Mouse (Mus musculus): Measurements from ENCODE around the gene Kcnq5. TPM values are rescaled to one million over a fixed set of nuclear protein-coding genes. Genes with fewer than 3 reads are reported as not detected.

Kcnq5 gene
- 1.1 and 1.2 TPM in 2 replicates for polyA plus RNA-seq (2015; fragmentation: Nextera tagmentation; extraction: Ambion mirVana)

GRCm38 (mm10) chr1:21961251-21962082, at the start of gene Kcnq5:
Kcnq5 (minus strand) TSS chr1:21961942.
- Histone ChIP-seq H3K4me2 (peak within 1 kb of the TSS; percentile 95), H3K9ac (peak within 1 kb of the TSS; percentile 50), H3K9me3 (no peaks in the 10 kb centered on the region), H3K27ac (peak within 1 kb of the TSS; percentile 77), H3K4me1 (peaks cover 22% of the 10 kb centered on the region), H3K36me3 (no peaks in the 10 kb centered on the region), H3K4me3 (peak within 1 kb of the TSS; percentile 66), H3K27me3 (0 out of 2 replicates have a peak, but pooled peaks cover 4% of the 10 kb centered on the region)
- under 1% methylated on average over 70 of the region's 89 CpGs for whole genome bisulfite sequencing
- peak; percentile 62; the same call in 1 of the 2 replicates for ATAC-seq (ENCODE audit: insufficient number of reproducible peaks, low FRiP score, low TSS enrichment, low read depth)

GRCm38 (mm10) chr1:21979755-21980154, 18.0 kb upstream of the Kcnq5 start:
- Histone ChIP-seq H3K9ac (no peak overlapping the region), H3K9me3 (no peaks in the 10 kb centered on the region), H3K27me3 (no peaks in the 10 kb centered on the region), H3K4me3 (no peak overlapping the region), H3K27ac (no peak overlapping the region), H3K36me3 (no peaks in the 10 kb centered on the region), H3K4me2 (no peak overlapping the region), H3K4me1 (no peaks in the 10 kb centered on the region)
- ATAC-seq (ENCODE audit: insufficient number of reproducible peaks, low FRiP score, low TSS enrichment, low read depth), result no peak

- Histone ChIP-seq H3K9me3 (no peaks in the 10 kb centered on the region), H3K4me2 (no peak overlapping the region), H3K27me3 (no peaks in the 10 kb centered on the region), H3K4me3 (no peak overlapping the region), H3K4me1 (no peaks in the 10 kb centered on the region), H3K36me3 (no peaks in the 10 kb centered on the region), H3K27ac (no peak overlapping the region), H3K9ac (no peak overlapping the region)
- 50% methylated on average over 1 of the region's 1 CpGs for WGBS
- ATAC-seq (ENCODE audit: insufficient number of reproducible peaks, low FRiP score, low TSS enrichment, low read depth), result no peak
Observed at GRCm38 (mm10) chr1:21979292-21979691, 17.6 kb upstream of the Kcnq5 start.

GRCm38 (mm10) chr1:21974040-21974439, 12.3 kb upstream of the Kcnq5 start:
- 77% methylated on average over 3 of the region's 3 CpGs for WGBS
- Histone ChIP-seq H3K9ac (no peak overlapping the region), H3K27ac (no peak overlapping the region), H3K36me3 (no peaks in the 10 kb centered on the region), H3K4me3 (no peak overlapping the region), H3K4me2 (no peak overlapping the region), H3K27me3 (no peaks in the 10 kb centered on the region), H3K9me3 (no peaks in the 10 kb centered on the region), H3K4me1 (no peaks in the 10 kb centered on the region)
- no peak for ATAC-seq (ENCODE audit: insufficient number of reproducible peaks, low FRiP score, low TSS enrichment, low read depth)

GRCm38 (mm10) chr1:21967139-21967538, 5.4 kb upstream of the Kcnq5 start:
- no peak for ATAC-seq (ENCODE audit: insufficient number of reproducible peaks, low FRiP score, low TSS enrichment, low read depth)
- H3K9ac ChIP-seq, result no peak overlapping the region
- 0 out of 2 replicates have a peak, but pooled peaks cover 4% of the 10 kb centered on the region for H3K27me3 ChIP-seq
- no peak overlapping the region for H3K4me3 ChIP-seq
- H3K27ac ChIP-seq, result no peak overlapping the region
- 68% methylated on average over 3 of the region's 3 CpGs for WGBS
- H3K36me3 ChIP-seq, result no peaks in the 10 kb centered on the region
- peaks cover 5% of the 10 kb centered on the region for H3K4me1 ChIP-seq
- H3K4me2 ChIP-seq, result no peak overlapping the region
- no peaks in the 10 kb centered on the region for H3K9me3 ChIP-seq

GRCm38 (mm10) chr1:21962896-21963864, 1.4 kb upstream of the Kcnq5 start:
- no peaks in the 10 kb centered on the region for H3K36me3 ChIP-seq
- ATAC-seq (ENCODE audit: insufficient number of reproducible peaks, low FRiP score, low TSS enrichment, low read depth), result no peak
- H3K27me3 ChIP-seq, result 0 out of 2 replicates have a peak, but pooled peaks cover 4% of the 10 kb centered on the region
- no peaks in the 10 kb centered on the region for H3K9me3 ChIP-seq
- peaks cover 22% of the 10 kb centered on the region for H3K4me1 ChIP-seq
- no peak overlapping the region; the same call in 1 of the 2 replicates for H3K4me3 ChIP-seq
- 48% methylated on average over 16 of the region's 16 CpGs for WGBS
- H3K4me2 ChIP-seq, result no peak overlapping the region
- H3K27ac ChIP-seq, result no peak overlapping the region
- no peak overlapping the region for H3K9ac ChIP-seq

- Histone ChIP-seq H3K27me3 (0 out of 2 replicates have a peak, but pooled peaks cover 4% of the 10 kb centered on the region), H3K9me3 (no peaks in the 10 kb centered on the region), H3K27ac (peak overlapping the region; percentile 77; the same call in 1 of the 2 replicates), H3K4me1 (peaks cover 22% of the 10 kb centered on the region), H3K4me2 (peak overlapping the region; percentile 95), H3K36me3 (no peaks in the 10 kb centered on the region), H3K4me3 (peak overlapping the region; percentile 66), H3K9ac (peak overlapping the region; percentile 50)
- no peak for ATAC-seq (ENCODE audit: insufficient number of reproducible peaks, low FRiP score, low TSS enrichment, low read depth)
- WGBS, result under 1% methylated on average over 19 of the region's 19 CpGs
Observed at GRCm38 (mm10) chr1:21962083-21962471, 335 bp upstream of the Kcnq5 start.

- WGBS, result 1% methylated on average over 48 of the region's 48 CpGs
- H3K4me2 ChIP-seq, result peak overlapping the region; percentile 95
- H3K9ac ChIP-seq, result peak overlapping the region; percentile 50
- peak overlapping the region; percentile 66 for H3K4me3 ChIP-seq
- H3K27me3 ChIP-seq, result 0 out of 2 replicates have a peak, but pooled peaks cover 4% of the 10 kb centered on the region
- peaks cover 22% of the 10 kb centered on the region for H3K4me1 ChIP-seq
- peak overlapping the region; percentile 77 for H3K27ac ChIP-seq
- no peaks in the 10 kb centered on the region for H3K36me3 ChIP-seq
- ATAC-seq (ENCODE audit: insufficient number of reproducible peaks, low FRiP score, low TSS enrichment, low read depth), result peak; percentile 12; the same call in 1 of the 2 replicates
- H3K9me3 ChIP-seq, result no peaks in the 10 kb centered on the region
Observed at GRCm38 (mm10) chr1:21960421-21961250, 1.1 kb downstream of the Kcnq5 start.

- 0 out of 2 replicates have a peak overlapping the region, but pooled peaks have one; percentile 77 for H3K27ac ChIP-seq
Observed at GRCm38 (mm10) chr1:21959648-21960285, 2.0 kb downstream of the Kcnq5 start.

GRCm38 (mm10) chr1:21958013-21958412, 3.7 kb downstream of the Kcnq5 start:
- Histone ChIP-seq H3K27me3 (0 out of 2 replicates have a peak, but pooled peaks cover 4% of the 10 kb centered on the region), H3K4me2 (no peak overlapping the region), H3K4me1 (peaks cover 22% of the 10 kb centered on the region), H3K27ac (no peak overlapping the region), H3K9ac (no peak overlapping the region), H3K36me3 (no peaks in the 10 kb centered on the region), H3K9me3 (no peaks in the 10 kb centered on the region), H3K4me3 (no peak overlapping the region)
- 37% methylated on average over 4 of the region's 4 CpGs for WGBS
- ATAC-seq (ENCODE audit: insufficient number of reproducible peaks, low FRiP score, low TSS enrichment, low read depth), result no peak

More at GRCm38 (mm10) chr1:21959648-21960285, 2.0 kb downstream of the Kcnq5 start:
- Histone ChIP-seq H3K27me3 (0 out of 2 replicates have a peak, but pooled peaks cover 4% of the 10 kb centered on the region), H3K4me3 (peak overlapping the region; percentile 66), H3K4me2 (peak overlapping the region; percentile 95), H3K9ac (no peak overlapping the region), H3K9me3 (no peaks in the 10 kb centered on the region), H3K36me3 (no peaks in the 10 kb centered on the region), H3K4me1 (peaks cover 22% of the 10 kb centered on the region)
- WGBS, result 8% methylated on average over 8 of the region's 8 CpGs
- ATAC-seq (ENCODE audit: insufficient number of reproducible peaks, low FRiP score, low TSS enrichment, low read depth), result no peak

Data from limb, embryonic 15.5 days (tissue).